Mouse (Mus musculus): ENCODE results near the gene Gm7544.

GRCm38 (mm10) chr1:82973244-82973643 lies 17.4 kb upstream of the Gm7544 start:
- TF ChIP-seq POLR2A (IDR thresholded peaks at IDR 0.05; ENCODE audit: low read depth, low read length) (no peak), CTCF (IDR thresholded peaks at IDR 0.05; ENCODE audit: extremely low read depth, insufficient read depth, insufficient read length, insufficient replicate concordance) (no peak)
